Mouse (Mus musculus) hindbrain, embryonic 10.5 days (tissue): Measurements from ENCODE around the gene Khk. TPM values are rescaled to one million over a fixed set of nuclear protein-coding genes. Genes with fewer than 3 reads are reported as not detected.
A peak's percentile ranks its signal among the peaks of the same experiment; 100 is the strongest.

Experiments used
- DNase-seq: peaks from one replicate; pipeline ENCODE4 v3.0.0-alpha.2; 2017; ENCODE audit warnings: low spot score
- H3K27ac ChIP-seq: fragments of 300-500 bp; sonication (generic); 2 replicates; pipeline ENCODE4 v1.5.1; 2016; ENCODE audit warnings: mild to moderate bottlenecking, moderate library complexity
- H3K27me3 ChIP-seq: fragments of 300-500 bp; sonication (generic); 2 replicates; pipeline ENCODE4 v1.6.1; 2016; ENCODE audit warnings: mild to moderate bottlenecking; ENCODE audit not compliant: poor library complexity, insufficient read depth, severe bottlenecking
- H3K36me3 ChIP-seq: fragments of 300-500 bp; sonication (generic); 2 replicates; pipeline ENCODE4 v1.6.1; 2016; ENCODE audit warnings: mild to moderate bottlenecking, moderate library complexity
- H3K4me1 ChIP-seq: fragments of 300-500 bp; sonication (generic); replicated peaks from 2 replicates; pipeline ENCODE4 v1.6.1; 2016; ENCODE audit warnings: mild to moderate bottlenecking
- H3K4me3 ChIP-seq: fragments of 300-500 bp; sonication (generic); 2 replicates; pipeline ENCODE4 v1.5.1; 2016; ENCODE audit warnings: mild to moderate bottlenecking, moderate library complexity
- H3K9me3 ChIP-seq: fragments of 300-500 bp; sonication (generic); 2 replicates; pipeline ENCODE4 v1.6.1; 2016; ENCODE audit warnings: mild to moderate bottlenecking, moderate library complexity
- WGBS: fragments of 180-500 bp; shearing (Covaris S2); methylation state at CpG from one replicate; pipeline ENCODE4 v1.1.7; 2016; 5-methylcytosine and 5-hydroxymethylcytosine counted together
- polyA plus RNA-seq: library from polyadenylated mRNA; unstranded; fragments of >200 nt; fragmentation: Nextera tagmentation; extraction: Ambion mirVana; gene quantifications from 2 replicates; pipeline ENCODE4 v1.2.1, GENCODE M21; 2016

Gene Khk
- polyA plus RNA-seq, 1 experiment from 2014 or later = 7.2 TPM

DNA sequence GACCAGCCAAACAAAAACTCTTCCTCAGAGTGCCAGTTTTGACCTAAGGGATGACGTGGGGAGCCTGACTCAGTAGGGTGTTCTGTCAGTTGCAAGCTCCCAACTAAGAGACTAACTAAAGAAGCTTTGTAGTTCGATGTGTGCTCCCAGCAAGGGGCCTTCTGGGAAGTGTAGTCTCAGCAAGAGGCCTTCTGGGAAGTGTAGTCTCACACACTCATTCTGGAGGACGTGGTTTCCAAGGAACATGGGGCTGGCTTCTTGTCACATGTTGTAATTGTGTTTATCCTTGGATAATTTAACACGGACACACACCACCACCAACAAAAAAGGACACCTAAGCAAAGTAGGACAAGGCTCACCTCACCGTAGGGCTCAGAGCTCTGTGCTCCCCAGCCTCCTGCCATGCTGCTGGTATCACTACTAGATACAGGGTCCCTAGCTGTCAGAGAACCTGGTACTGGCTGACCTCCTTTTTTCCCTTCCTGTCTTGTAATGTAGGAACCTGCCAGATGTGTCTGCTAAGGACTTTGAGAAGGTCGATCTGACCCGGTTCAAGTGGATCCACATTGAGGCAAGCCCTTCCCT lies 6.8 kb downstream of the Khk start:
- peaks cover 5% of the 10 kb centered on the region; the same call in 1 of the 2 replicates for H3K4me1 ChIP-seq
- H3K9me3 ChIP-seq = no peaks in the 10 kb centered on the region
- 0 out of 2 replicates have a peak overlapping the region, but pooled peaks have one; percentile 36 for H3K27ac ChIP-seq
- 42% methylated on average over 7 of the region's 7 CpGs for WGBS
- peaks cover 6% of the 10 kb centered on the region; the same call in 1 of the 2 replicates for H3K27me3 ChIP-seq
- H3K4me3 ChIP-seq = peak overlapping the region; percentile 30; the same call in 1 of the 2 replicates
- no peaks in the 10 kb centered on the region for H3K36me3 ChIP-seq
- no peak for DNase-seq

GRCm38 (mm10) chr5:30930121-30930520 lies 8.9 kb downstream of the Khk start:
- no peaks in the 10 kb centered on the region for H3K36me3 ChIP-seq
- whole genome bisulfite sequencing = 50% methylated on average over 4 of the region's 4 CpGs
- peak; percentile 52 for DNase-seq

GRCm38 (mm10) chr5:30930846-30931245 lies 9.6 kb downstream of the Khk start:
- 0 out of 2 replicates have a peak, but pooled peaks cover 3% of the 10 kb centered on the region for H3K4me1 ChIP-seq
- no peak overlapping the region for H3K27ac ChIP-seq
- no peaks in the 10 kb centered on the region for H3K27me3 ChIP-seq
- no peak for DNase-seq
- H3K4me3 ChIP-seq = no peak overlapping the region
- 87% methylated on average over 6 of the region's 6 CpGs for WGBS
- no peaks in the 10 kb centered on the region for H3K36me3 ChIP-seq
- no peaks in the 10 kb centered on the region for H3K9me3 ChIP-seq

More at GRCm38 (mm10) chr5:30930121-30930520, 8.9 kb downstream of the Khk start:
- H3K4me1 ChIP-seq = 0 out of 2 replicates have a peak, but pooled peaks cover 3% of the 10 kb centered on the region
- no peaks in the 10 kb centered on the region for H3K27me3 ChIP-seq
- no peak overlapping the region for H3K27ac ChIP-seq
- H3K4me3 ChIP-seq = no peak overlapping the region
- H3K9me3 ChIP-seq = no peaks in the 10 kb centered on the region

DNA sequence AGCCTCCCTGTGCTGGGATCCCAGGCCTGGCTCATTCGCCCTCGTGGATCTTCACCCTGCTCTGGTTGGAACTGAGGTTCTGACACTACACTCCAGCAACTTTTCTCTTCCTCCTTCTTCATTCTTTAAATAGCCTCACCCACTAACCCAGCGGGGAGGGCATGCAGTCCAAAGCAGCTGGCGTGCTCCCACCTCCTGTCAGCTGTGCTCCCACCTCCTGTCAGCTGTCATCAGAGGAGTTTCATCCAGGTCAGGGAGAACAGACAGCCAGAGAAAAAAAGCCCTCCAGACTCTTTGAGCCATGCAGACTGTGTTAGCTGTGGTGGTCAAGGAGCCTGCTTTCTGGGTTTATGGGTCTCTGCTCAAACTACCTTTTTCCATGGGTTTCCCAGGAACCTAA lies 10.1 kb downstream of the Khk start:
- Histone ChIP-seq H3K27me3 (no peaks in the 10 kb centered on the region), H3K4me3 (no peak overlapping the region), H3K27ac (no peak overlapping the region), H3K4me1 (0 out of 2 replicates have a peak, but pooled peaks cover 3% of the 10 kb centered on the region), H3K9me3 (no peaks in the 10 kb centered on the region), H3K36me3 (no peaks in the 10 kb centered on the region)
- no peak for DNase-seq
- WGBS = 82% methylated on average over 4 of the region's 4 CpGs

DNA sequence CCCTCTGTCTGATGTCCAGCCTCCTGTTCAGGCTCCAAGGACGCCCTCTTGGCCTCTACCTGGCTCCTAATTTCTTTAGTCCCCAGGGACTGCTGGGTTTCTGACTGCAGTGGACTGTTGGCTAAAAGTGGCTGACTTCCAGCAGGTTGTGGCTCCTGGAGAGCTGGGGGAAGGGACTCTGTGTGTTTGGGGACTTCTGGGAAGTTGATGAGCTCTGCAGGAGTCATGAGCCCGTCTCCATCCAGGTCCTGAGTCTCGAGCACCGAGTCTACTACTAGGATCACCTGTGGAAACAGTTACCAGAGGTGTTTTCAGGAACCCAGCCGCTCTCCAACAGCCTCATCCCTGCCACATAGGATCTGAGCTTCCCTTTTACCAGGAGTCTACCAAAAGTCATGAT lies 12.5 kb downstream of the Khk start:
- whole genome bisulfite sequencing = 69% methylated on average over 5 of the region's 5 CpGs
- no peak overlapping the region for H3K27ac ChIP-seq
- H3K4me1 ChIP-seq = no peaks in the 10 kb centered on the region
- no peak for DNase-seq
- H3K4me3 ChIP-seq = no peak overlapping the region
- no peaks in the 10 kb centered on the region for H3K36me3 ChIP-seq
- H3K27me3 ChIP-seq = no peaks in the 10 kb centered on the region
- H3K9me3 ChIP-seq = no peaks in the 10 kb centered on the region

GRCm38 (mm10) chr5:30934725-30935461 lies 13.7 kb downstream of the Khk start:
- no peak for DNase-seq
- WGBS = 93% methylated on average over 5 of the region's 5 CpGs

DNA sequence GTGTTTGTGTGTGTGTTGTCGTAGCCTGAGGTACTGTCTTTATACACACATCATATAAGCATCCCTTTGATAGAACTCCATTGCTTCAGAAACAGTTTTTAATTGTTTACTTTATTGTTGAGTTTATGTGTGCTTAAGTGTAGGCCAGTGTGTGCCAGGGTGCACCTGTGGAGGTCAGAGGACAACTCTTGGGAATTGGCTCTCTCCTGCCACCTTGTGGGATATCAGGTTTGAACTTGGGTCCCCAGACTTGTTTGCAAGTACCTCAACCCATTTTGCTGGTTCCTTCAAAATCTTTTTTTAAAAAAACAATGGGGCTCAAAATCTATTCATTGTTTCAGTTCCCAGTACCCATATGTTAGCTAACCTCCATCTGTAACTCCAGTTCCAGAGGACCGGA lies 21.8 kb downstream of the Khk start:
- H3K36me3 ChIP-seq = no peaks in the 10 kb centered on the region
- WGBS = 93% methylated on average over 2 of the region's 2 CpGs
- no peak overlapping the region for H3K27ac ChIP-seq
- peaks cover 30% of the 10 kb centered on the region for H3K27me3 ChIP-seq
- H3K9me3 ChIP-seq = no peaks in the 10 kb centered on the region
- DNase-seq = no peak
- no peak overlapping the region for H3K4me3 ChIP-seq
- H3K4me1 ChIP-seq = peaks cover 8% of the 10 kb centered on the region

More at GRCm38 (mm10) chr5:30934725-30935461, 13.7 kb downstream of the Khk start:
- Histone ChIP-seq H3K36me3 (no peaks in the 10 kb centered on the region), H3K27ac (no peak overlapping the region), H3K27me3 (no peaks in the 10 kb centered on the region), H3K4me3 (no peak overlapping the region), H3K4me1 (no peaks in the 10 kb centered on the region), H3K9me3 (no peaks in the 10 kb centered on the region)

DNA sequence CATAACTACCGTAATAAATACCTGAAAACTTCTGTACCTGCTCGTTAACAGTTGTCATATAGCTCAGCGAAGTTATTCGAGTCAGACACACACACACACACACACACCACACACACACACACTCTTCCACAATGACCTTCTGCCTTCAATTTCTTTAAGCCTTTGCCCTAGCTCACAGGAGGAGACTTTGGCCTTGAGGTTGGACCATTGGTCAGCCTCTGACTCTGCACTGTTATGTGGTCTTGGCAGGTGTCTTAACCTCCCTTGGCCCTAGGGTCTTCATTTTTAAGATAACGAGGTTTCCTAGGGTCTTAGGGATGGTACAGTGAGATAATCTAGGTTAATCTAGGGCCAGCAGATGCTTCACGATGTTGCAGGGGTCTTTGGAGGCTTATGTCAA lies 23.1 kb downstream of the Khk start:
- WGBS = 92% methylated on average over 6 of the region's 6 CpGs
- Histone ChIP-seq H3K36me3 (no peaks in the 10 kb centered on the region), H3K27me3 (peaks cover 30% of the 10 kb centered on the region)

DNA sequence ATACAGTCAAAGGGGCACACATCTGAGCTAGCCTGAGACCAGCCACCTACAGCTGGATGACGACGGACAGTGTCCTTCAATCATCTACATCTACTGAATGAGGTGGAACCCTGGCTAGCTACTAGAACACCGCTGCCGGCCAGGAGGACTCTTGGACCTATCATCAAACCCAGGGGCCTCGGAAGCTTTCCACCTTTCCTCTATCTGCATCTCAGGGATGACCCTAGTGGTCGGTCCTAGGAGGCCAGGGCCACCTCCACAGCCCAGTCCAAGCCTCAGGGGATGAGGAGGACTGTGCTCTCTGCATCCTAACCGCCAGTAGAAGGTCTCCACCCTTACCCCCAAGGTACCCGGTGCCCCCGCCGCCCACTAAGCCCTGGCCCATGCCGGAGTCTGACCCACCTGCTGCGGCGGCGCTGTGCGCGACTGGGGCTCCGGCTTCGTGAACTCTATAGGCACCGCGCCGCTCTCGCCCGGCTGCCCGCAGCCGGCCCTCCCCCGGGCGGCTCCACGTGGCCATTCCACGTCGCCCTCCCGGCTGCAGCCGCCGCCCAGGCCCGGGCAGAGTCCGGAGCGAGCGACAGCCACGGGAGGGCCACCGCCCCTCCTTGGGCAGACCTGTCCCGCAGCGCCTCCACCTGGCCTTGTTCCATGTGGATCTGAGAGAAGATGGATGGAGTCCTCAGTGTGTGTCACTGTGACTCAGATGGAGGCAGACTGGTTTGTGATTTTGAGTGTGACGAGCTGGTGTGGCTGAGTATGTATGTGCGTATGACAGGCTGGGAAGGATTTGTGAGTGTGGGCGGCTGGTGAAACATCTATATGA lies 23.9 kb downstream of the Khk start, which contains the start of gene Cgref1:
Gene Cgref1, minus strand, starts transcription at position 636 of the 826 bp plus-strand sequence.
- H3K36me3 ChIP-seq = no peaks in the 10 kb centered on the region
- H3K4me3 ChIP-seq = peak within 1 kb of the TSS; percentile 65
- H3K27ac ChIP-seq = peak within 1 kb of the TSS; percentile 82
- 6% methylated on average over 44 of the region's 44 CpGs for WGBS
- peaks cover 22% of the 10 kb centered on the region for H3K4me1 ChIP-seq
- peaks cover 30% of the 10 kb centered on the region for H3K27me3 ChIP-seq
- H3K9me3 ChIP-seq = no peaks in the 10 kb centered on the region
- peak; percentile 53 for DNase-seq

More for the DNA sequence above, 23.1 kb downstream of the Khk start:
- H3K4me3 ChIP-seq = no peak overlapping the region
- peaks cover 14% of the 10 kb centered on the region for H3K4me1 ChIP-seq
- no peaks in the 10 kb centered on the region for H3K9me3 ChIP-seq
- DNase-seq = no peak
- H3K27ac ChIP-seq = no peak overlapping the region

- Histone ChIP-seq H3K36me3 (peaks cover 20% of the 10 kb centered on the region), H3K4me1 (peaks cover 31% of the 10 kb centered on the region), H3K27me3 (peaks cover 30% of the 10 kb centered on the region), H3K4me3 (no peak overlapping the region), H3K9me3 (no peaks in the 10 kb centered on the region), H3K27ac (no peak overlapping the region)
- 74% methylated on average over 5 of the region's 5 CpGs for WGBS
- no peak for DNase-seq
Measured at GRCm38 (mm10) chr5:30948620-30949019, 27.4 kb downstream of the Khk start.

DNA sequence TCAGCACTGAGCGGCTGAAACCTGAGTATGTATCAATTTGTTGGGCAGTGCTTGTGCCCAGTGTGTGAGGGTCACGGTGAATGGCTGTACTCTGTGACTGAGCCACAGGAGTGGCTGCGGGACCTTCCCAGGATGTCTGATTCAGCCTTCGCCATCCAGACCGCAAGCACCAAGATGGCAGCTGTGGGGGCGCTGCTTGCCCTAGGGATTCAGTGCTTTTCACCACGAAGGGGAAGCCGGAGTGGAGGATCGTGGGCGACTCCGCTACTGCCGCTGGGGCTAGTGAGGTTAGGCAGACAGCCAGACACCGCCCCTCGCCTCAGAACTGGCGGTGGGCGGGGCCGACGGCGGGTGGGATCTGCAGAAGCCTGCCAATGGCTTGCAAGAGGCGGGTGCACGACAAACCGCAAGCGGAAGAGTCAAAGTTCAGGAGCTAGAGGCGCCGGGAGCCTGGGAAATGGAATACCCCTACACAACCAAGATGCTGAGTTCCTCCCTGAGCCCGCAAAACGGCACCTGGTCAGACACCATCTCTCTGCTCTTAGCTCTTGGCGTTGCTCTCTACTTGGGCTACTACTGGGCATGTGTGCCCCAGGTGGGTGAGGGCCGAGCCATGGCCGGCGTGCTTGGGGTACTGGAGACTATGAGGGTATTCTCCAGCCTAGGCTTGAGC lies 28.6 kb downstream of the Khk start:
- WGBS = under 1% methylated on average over 31 of the region's 31 CpGs
- Histone ChIP-seq H3K9me3 (no peaks in the 10 kb centered on the region), H3K36me3 (peaks cover 32% of the 10 kb centered on the region), H3K27ac (peak overlapping the region; percentile 87), H3K4me1 (peaks cover 31% of the 10 kb centered on the region), H3K4me3 (peak overlapping the region; percentile 66), H3K27me3 (peaks cover 22% of the 10 kb centered on the region)
- DNase-seq = peak; percentile 93

- no peaks in the 10 kb centered on the region for H3K9me3 ChIP-seq
- H3K4me1 ChIP-seq = peaks cover 24% of the 10 kb centered on the region
- WGBS = 71% methylated on average over 4 of the region's 4 CpGs
- H3K36me3 ChIP-seq = peaks cover 38% of the 10 kb centered on the region
- peaks cover 15% of the 10 kb centered on the region for H3K27me3 ChIP-seq
- H3K27ac ChIP-seq = peak overlapping the region; percentile 87; the same call in 1 of the 2 replicates
- DNase-seq = no peak
- peak overlapping the region; percentile 66 for H3K4me3 ChIP-seq
Measured at GRCm38 (mm10) chr5:30950451-30950850, 29.2 kb downstream of the Khk start.
